ENCODE assay signal across 8 mouse cellular contexts in the genomic region with DNA sequence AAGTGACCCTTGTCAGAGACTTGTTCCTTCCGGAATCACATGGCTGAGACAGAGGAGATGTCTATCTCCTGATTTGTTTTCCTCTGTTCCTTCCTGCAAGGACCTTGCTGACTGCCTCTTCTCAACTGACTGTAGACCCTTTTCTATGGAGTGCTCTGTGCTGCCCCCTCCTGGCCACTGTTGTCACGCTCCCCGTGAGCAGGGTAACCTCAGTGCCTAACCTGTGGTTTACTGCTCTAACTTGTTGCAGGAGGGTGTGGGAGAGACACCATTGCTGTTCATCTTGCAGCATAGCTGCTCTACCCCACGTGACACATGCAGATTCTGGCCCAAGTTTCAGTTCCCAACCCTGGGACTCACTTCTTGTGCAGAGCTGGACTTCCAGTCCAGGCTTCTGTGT. TPM values are rescaled to one million over a fixed set of nuclear protein-coding genes. Genes with fewer than 3 reads are reported as not detected.
DNase-seq lines count a peak whose midpoint lies in the region; ATAC-seq and TF ChIP-seq lines count a peak whose summit lies in the region.

No protein-coding gene starts in this region.

- H3K4me2 ChIP-seq in kidney, embryonic 16.5 days (replicated peaks; ENCODE audit: low read depth, low read length): no peak overlapping the region
- H3K4me2 ChIP-seq in liver, embryonic 13.5 days: no peak overlapping the region

- peak; percentile 73 for ATAC-seq in kidney, embryonic 16.5 days (ENCODE audit: low FRiP score, low TSS enrichment)
- ATAC-seq in liver, embryonic 13.5 days (ENCODE audit: low read depth): peak; percentile 77

- H3K9me3 ChIP-seq in kidney, embryonic 16.5 days (ENCODE audit: low read length): no peaks in the 10 kb centered on the region
- H3K9me3 ChIP-seq in liver, embryonic 13.5 days (replicated peaks): no peaks in the 10 kb centered on the region

- no peaks in the 10 kb centered on the region; the same call in 1 of the 2 replicates for H3K4me1 ChIP-seq in kidney, embryonic 16.5 days (ENCODE audit: insufficient read depth, low read length)
- peaks cover 35% of the 10 kb centered on the region for H3K4me1 ChIP-seq in liver, embryonic 13.5 days (replicated peaks)

- no peaks in the 10 kb centered on the region for H3K79me3 ChIP-seq in C2C12 (ENCODE audit: low read depth)

- no peak overlapping the region for H3ac ChIP-seq in C2C12 (ENCODE audit: control insufficient read depth, insufficient read length, low read depth)

- H3K36me3 ChIP-seq in C2C12 (ENCODE audit: control insufficient read depth, insufficient read depth): no peaks in the 10 kb centered on the region
- no peaks in the 10 kb centered on the region for H3K36me3 ChIP-seq in kidney, embryonic 16.5 days (ENCODE audit: insufficient read depth, low read length)
- H3K36me3 ChIP-seq in liver, embryonic 13.5 days: 0 out of 2 replicates have a peak, but pooled peaks cover 7% of the 10 kb centered on the region

- no peak overlapping the region for H3K4me3 ChIP-seq in C2C12 (ENCODE audit: insufficient read depth, poor library complexity, severe bottlenecking)
- no peak overlapping the region for H3K4me3 ChIP-seq in kidney, embryonic 16.5 days (ENCODE audit: low read length)
- no peak overlapping the region for H3K4me3 ChIP-seq in liver, embryonic 13.5 days (replicated peaks)

- H3K9ac ChIP-seq in kidney, embryonic 16.5 days (replicated peaks; ENCODE audit: low read length): no peak overlapping the region
- no peak overlapping the region for H3K9ac ChIP-seq in liver, embryonic 13.5 days

- no peaks in the 10 kb centered on the region for H3K79me2 ChIP-seq in C2C12 (ENCODE audit: control insufficient read depth, insufficient read depth)

- peak; percentile 80 for DNase-seq in adrenal gland, adult 8-10 months
- peak; percentile 83 for DNase-seq in embryo, embryonic 11 days
- DNase-seq in heart, adult 8-10 months (ENCODE audit: low spot score): peak; percentile 87
- peak; percentile 70 for DNase-seq in liver, embryonic 13.5 days
- DNase-seq in ovary, adult 18-20 months (ENCODE audit: low spot score): peak; percentile 45
- DNase-seq in thymus, postnatal 0 days (ENCODE audit: low spot score): peak; percentile 87

- H3K27me3 ChIP-seq in C2C12 (ENCODE audit: control insufficient read depth, insufficient read depth, insufficient read length): no peaks in the 10 kb centered on the region
- no peaks in the 10 kb centered on the region for H3K27me3 ChIP-seq in kidney, embryonic 16.5 days (ENCODE audit: insufficient read depth, low read length)
- no peaks in the 10 kb centered on the region for H3K27me3 ChIP-seq in liver, embryonic 13.5 days

- peak; percentile 83 for TF ChIP-seq CTCF in C2C12 (IDR thresholded peaks at IDR 0.05; ENCODE audit: control insufficient read depth, insufficient read depth, insufficient read length)

- H3K27ac ChIP-seq in kidney, embryonic 16.5 days (ENCODE audit: low read length): no peak overlapping the region
- no peak overlapping the region for H3K27ac ChIP-seq in liver, embryonic 13.5 days

- 22% methylated on average over 4 of the region's 4 CpGs for WGBS in kidney, embryonic 16.5 days
- 7% methylated on average over 4 of the region's 4 CpGs for WGBS in liver, embryonic 13.5 days (ENCODE audit: insufficient replicate concordance)

TF ChIP-seq in C2C12, 6 proteins besides CTCF, POLR2A, EP300 and RAD21:
- TF ChIP-seq CEBPB (IDR thresholded peaks at IDR 0.05; ENCODE audit: low read depth) (no peak), USF1 (IDR thresholded peaks at IDR 0.05; ENCODE audit: low read depth) (peak; percentile 23), MYOD1 (IDR thresholded peaks at IDR 0.05; ENCODE audit: control insufficient read depth, insufficient read length, low read depth) (no peak)

RNA-seq across cellular contexts. Expression of a gene that starts 15.6 kb away (rescaled TPM):
- polyA plus RNA-seq in C2C12 (2012; fragmentation: generic; extraction: Trizol): 41.0 TPM
- total RNA-seq in adrenal gland, adult 8-10 months (2022): 10 to 100 TPM; 56.1 to 74.8 (median 64.0) TPM
- total RNA-seq in heart, adult 8-10 months (2022): 10 to 100 TPM; 65.8 to 83.6 (median 69.8) TPM
- polyA plus RNA-seq in kidney, embryonic 16.5 days (2015; fragmentation: Nextera tagmentation; extraction: Ambion mirVana): 0.72 and 0.95 TPM in 2 replicates
- polyA plus RNA-seq in liver, embryonic 13.5 days (2015; fragmentation: Nextera tagmentation; extraction: Ambion mirVana): 0.94 and 1.0 TPM in 2 replicates
- polyA plus RNA-seq in thymus, postnatal 0 days (2015; fragmentation: Nextera tagmentation; extraction: Ambion mirVana): 1.5 and 1.7 TPM in 2 replicates

RNA-seq across cellular contexts. Expression of a gene that starts 38.4 kb away (rescaled TPM):
- polyA plus RNA-seq in C2C12 (2012; fragmentation: generic; extraction: Trizol): 0.33 TPM
- 1 to 10 TPM in 1 of 4 experiments, not detected in 3; 1.4 TPM for total RNA-seq in adrenal gland, adult 8-10 months (2022)
- not detected for total RNA-seq in heart, adult 8-10 months (2022)
- polyA plus RNA-seq in kidney, embryonic 16.5 days (2015; fragmentation: Nextera tagmentation; extraction: Ambion mirVana): 0.53 TPM in 1 of 2 replicates, not detected in the other
- not detected in 2 replicates for polyA plus RNA-seq in liver, embryonic 13.5 days (2015; fragmentation: Nextera tagmentation; extraction: Ambion mirVana)
- polyA plus RNA-seq in thymus, postnatal 0 days (2015; fragmentation: Nextera tagmentation; extraction: Ambion mirVana): 0.59 and 0.81 TPM in 2 replicates

RNA-seq across cellular contexts. Expression of a gene that starts 43.0 kb away (rescaled TPM):
- 45.9 TPM for polyA plus RNA-seq in C2C12 (2012; fragmentation: generic; extraction: Trizol)
- total RNA-seq in adrenal gland, adult 8-10 months (2022): 10 to 100 TPM; 11.8 to 38.3 (median 22.4) TPM
- 10 to 100 TPM in 2 of 4 experiments, 1 to 10 TPM in 2; 8.1 to 13.5 (median 10.6) TPM for total RNA-seq in heart, adult 8-10 months (2022)
- 4.4 and 5.6 TPM in 2 replicates for polyA plus RNA-seq in kidney, embryonic 16.5 days (2015; fragmentation: Nextera tagmentation; extraction: Ambion mirVana)
- 12.1 and 14.9 TPM in 2 replicates for polyA plus RNA-seq in liver, embryonic 13.5 days (2015; fragmentation: Nextera tagmentation; extraction: Ambion mirVana)
- 2.2 and 2.7 TPM in 2 replicates for polyA plus RNA-seq in thymus, postnatal 0 days (2015; fragmentation: Nextera tagmentation; extraction: Ambion mirVana)

RNA-seq across cellular contexts. Expression of a gene that starts 57.5 kb away (rescaled TPM):
- polyA plus RNA-seq in C2C12 (2012; fragmentation: generic; extraction: Trizol): 13.6 TPM
- total RNA-seq in adrenal gland, adult 8-10 months (2022): 10 to 100 TPM; 29.5 to 34.0 (median 32.1) TPM
- 10 to 100 TPM in 1 of 4 experiments, 1 to 10 TPM in 3; 8.4 to 10.7 (median 9.4) TPM for total RNA-seq in heart, adult 8-10 months (2022)
- 34.0 and 40.7 TPM in 2 replicates for polyA plus RNA-seq in kidney, embryonic 16.5 days (2015; fragmentation: Nextera tagmentation; extraction: Ambion mirVana)
- 7.8 and 9.4 TPM in 2 replicates for polyA plus RNA-seq in liver, embryonic 13.5 days (2015; fragmentation: Nextera tagmentation; extraction: Ambion mirVana)
- 30.7 and 33.1 TPM in 2 replicates for polyA plus RNA-seq in thymus, postnatal 0 days (2015; fragmentation: Nextera tagmentation; extraction: Ambion mirVana)

RNA-seq across cellular contexts. Expression of a gene that starts 59.3 kb away (rescaled TPM):
- polyA plus RNA-seq in C2C12 (2012; fragmentation: generic; extraction: Trizol): 271 TPM
- total RNA-seq in adrenal gland, adult 8-10 months (2022): 100 to 1,000 TPM; 117 to 146 (median 124) TPM
- 10 to 100 TPM; 68.8 to 72.3 (median 71.1) TPM for total RNA-seq in heart, adult 8-10 months (2022)
- 274 and 297 TPM in 2 replicates for polyA plus RNA-seq in kidney, embryonic 16.5 days (2015; fragmentation: Nextera tagmentation; extraction: Ambion mirVana)
- polyA plus RNA-seq in liver, embryonic 13.5 days (2015; fragmentation: Nextera tagmentation; extraction: Ambion mirVana): 147 and 150 TPM in 2 replicates
- 223 and 234 TPM in 2 replicates for polyA plus RNA-seq in thymus, postnatal 0 days (2015; fragmentation: Nextera tagmentation; extraction: Ambion mirVana)

Comparison
In these comparisons a context has a peak if more than half of its experiments do, and no peak if none do; other contexts are left out.
1. RNA of a gene that starts 15.6 kb away (polyA plus RNA-seq): 41.0 TPM in C2C12 (single experiment); 1.5 to 1.7 TPM in thymus, postnatal 0 days, 0.94 to 1.0 TPM in liver, embryonic 13.5 days and 0.72 to 0.95 TPM in kidney, embryonic 16.5 days; every median in the first group is over 10 times any median in the second.
2. Peak in every context shown above with its lines, with median percentiles within 50 percentile points of each other: DNase-seq.